14 mouse cellular contexts compared by ENCODE assay signal in genomic region chr1:33594966-33595365, GRCm38 (mm10).
"Had no signal": no experiment of that assay in that cellular context is flagged by ENCODE, and none has a peak within 500 bp of the region (broad histone marks: within the 10 kb centered on the region; RNA-seq: fewer than 3 reads in every experiment).

No protein-coding gene starts in this region.

- H3K36me3 ChIP-seq: neural tube, embryonic 15.5 days had no signal

- H3K4me2 ChIP-seq: kidney, embryonic 15.5 days; limb, embryonic 15.5 days; liver, embryonic 12.5 days; lung, embryonic 14.5 days; neural tube, embryonic 15.5 days had no signal

- H3K27ac ChIP-seq: kidney, embryonic 15.5 days; left cerebral cortex, adult 2 months; limb, embryonic 15.5 days; liver, embryonic 12.5 days; neural tube, embryonic 15.5 days had no signal

- H3K9me3 ChIP-seq: limb, embryonic 15.5 days; liver, embryonic 12.5 days; neural tube, embryonic 15.5 days had no signal

- ATAC-seq: liver, embryonic 12.5 days had no signal

- H3K4me1 ChIP-seq: limb, embryonic 15.5 days had no signal

- H3K27me3 ChIP-seq: kidney, embryonic 15.5 days; limb, embryonic 15.5 days; liver, embryonic 12.5 days; neural tube, embryonic 15.5 days had no signal

- DNase-seq: kidney, adult 18-20 months; kidney, postnatal 14 days; lung, embryonic 14.5 days; lung, postnatal 10 days; lung, postnatal 4 days; midbrain, embryonic 14.5 days; right cerebral cortex, adult 18-20 months; right cerebral cortex, postnatal 25 days; thymus, adult 18-20 months had no signal

- H3K4me3 ChIP-seq: kidney, embryonic 15.5 days; left cerebral cortex, adult 2 months; limb, embryonic 15.5 days; liver, embryonic 12.5 days; neural tube, embryonic 15.5 days had no signal

- H3K9ac ChIP-seq: kidney, embryonic 15.5 days; limb, embryonic 15.5 days; liver, embryonic 12.5 days; lung, embryonic 14.5 days; neural tube, embryonic 15.5 days had no signal
